Mouse (Mus musculus) midbrain, embryonic 15.5 days (tissue): ENCODE measurements around the gene Gm20388. TPM values are rescaled to one million over a fixed set of nuclear protein-coding genes. Genes with fewer than 3 reads are reported as not detected.
A peak's percentile ranks its signal among the peaks of the same experiment; 100 is the strongest.

Source experiments
- ATAC-seq: fragments of 200-750 bp; cut with Nextera tagmentation; replicated peaks from 2 replicates; pipeline ENCODE4 v1.8.0; 2017; ENCODE audit warnings: moderate TSS enrichment
- H3K27ac ChIP-seq: fragments of 300-500 bp; sonication (generic); 2 replicates; pipeline ENCODE4 v1.5.1; 2015; ENCODE audit warnings: mild to moderate bottlenecking, inconsistent platforms
- H3K27me3 ChIP-seq: fragments of 300-500 bp; sonication (generic); replicated peaks from 2 replicates; pipeline ENCODE4 v1.6.1; 2015; ENCODE audit warnings: inconsistent platforms
- H3K36me3 ChIP-seq: fragments of 300-500 bp; sonication (generic); replicated peaks from 2 replicates; pipeline ENCODE4 v1.6.1; 2015; ENCODE audit warnings: inconsistent platforms
- H3K4me1 ChIP-seq: fragments of 300-500 bp; sonication (generic); 2 replicates; pipeline ENCODE4 v1.6.1; 2015; ENCODE audit warnings: inconsistent platforms
- H3K4me2 ChIP-seq: fragments of 300-500 bp; sonication (generic); 2 replicates; pipeline ENCODE4 v1.6.1; 2015; ENCODE audit warnings: inconsistent platforms, mild to moderate bottlenecking, moderate library complexity
- H3K4me3 ChIP-seq: fragments of 300-500 bp; sonication (generic); 2 replicates; pipeline ENCODE4 v1.5.1; 2015; ENCODE audit warnings: mild to moderate bottlenecking, inconsistent platforms
- H3K9ac ChIP-seq: fragments of 300-500 bp; sonication (generic); 2 replicates; pipeline ENCODE4 v1.6.1; 2015; ENCODE audit warnings: mild to moderate bottlenecking, inconsistent platforms
- H3K9me3 ChIP-seq: fragments of 300-500 bp; sonication (generic); 2 replicates; pipeline ENCODE4 v1.6.1; 2016; ENCODE audit warnings: inconsistent platforms
- WGBS: fragments of 180-500 bp; shearing (Covaris S2); methylation state at CpG from one replicate; pipeline ENCODE4 v1.1.7; 2015; ENCODE audit warnings: mixed read lengths; 5-methylcytosine and 5-hydroxymethylcytosine counted together
- polyA plus RNA-seq: library from polyadenylated mRNA; unstranded; fragments of >200 nt; fragmentation: Nextera tagmentation; extraction: Ambion mirVana; gene quantifications from 2 replicates; pipeline ENCODE4 v1.2.1, GENCODE M21; 2015

Gene Gm20388
- polyA plus RNA-seq, 1 experiment from 2014 or later, result 5.6 TPM

DNA sequence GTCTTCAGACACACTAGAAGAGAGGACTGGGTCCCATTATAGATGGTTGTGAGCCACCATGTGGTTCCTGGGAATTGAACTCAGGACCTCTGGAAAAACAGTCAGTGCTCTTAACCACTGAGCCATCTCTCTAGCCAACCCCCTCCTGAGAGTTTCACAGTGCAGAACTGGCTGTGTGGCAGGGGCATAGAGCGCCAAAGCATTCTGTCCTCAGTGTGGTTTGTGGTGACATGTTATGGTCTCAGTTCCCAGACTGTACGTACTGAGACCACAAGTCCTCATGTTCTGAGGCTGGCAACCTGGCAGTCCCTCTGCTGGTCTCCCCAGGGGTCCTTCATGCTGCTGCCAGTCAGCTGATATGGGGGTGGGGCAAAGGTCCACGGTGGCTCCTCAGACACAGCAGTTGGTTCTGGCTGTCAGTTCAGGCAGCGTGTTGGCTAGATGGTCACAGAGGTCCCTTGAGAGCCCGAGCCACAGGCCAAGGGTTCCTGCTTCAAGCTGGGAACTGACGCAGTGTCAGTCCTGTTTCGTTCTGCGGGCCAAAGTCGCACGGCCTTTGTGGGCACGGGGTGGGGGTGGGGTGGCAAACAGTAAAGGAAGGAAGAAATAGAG, 68.2 kb downstream of the Gm20388 start:
- Histone ChIP-seq H3K27ac (no peak overlapping the region), H3K4me2 (no peak overlapping the region), H3K4me1 (no peaks in the 10 kb centered on the region), H3K9me3 (no peaks in the 10 kb centered on the region), H3K27me3 (no peaks in the 10 kb centered on the region), H3K4me3 (no peak overlapping the region), H3K9ac (no peak overlapping the region), H3K36me3 (no peaks in the 10 kb centered on the region)
- no peak for ATAC-seq
- 66% methylated on average over 11 of the region's 11 CpGs for WGBS

DNA sequence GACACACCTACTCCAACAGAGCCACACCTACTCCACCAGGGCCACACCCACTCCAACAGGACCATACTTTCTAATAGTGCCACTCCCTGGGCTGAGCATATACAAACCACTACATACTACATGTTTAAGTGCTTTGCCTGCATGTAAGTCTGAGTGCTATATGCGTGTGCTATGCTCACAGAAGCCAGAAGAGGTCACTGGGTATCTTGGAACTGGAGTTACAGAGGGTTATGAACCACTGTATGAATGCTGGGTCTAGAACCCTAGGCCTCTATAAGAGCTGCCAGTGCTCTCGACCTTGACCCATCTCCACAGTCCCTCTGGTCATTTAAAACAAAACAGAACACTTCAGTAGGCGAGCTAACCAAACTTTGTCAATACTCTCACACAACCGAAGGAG, 70.6 kb downstream of the Gm20388 start:
- no peak overlapping the region for H3K4me2 ChIP-seq
- no peaks in the 10 kb centered on the region for H3K27me3 ChIP-seq
- H3K9ac ChIP-seq, result no peak overlapping the region
- no peaks in the 10 kb centered on the region for H3K9me3 ChIP-seq
- H3K4me3 ChIP-seq, result no peak overlapping the region
- no peaks in the 10 kb centered on the region for H3K4me1 ChIP-seq
- no peak overlapping the region for H3K27ac ChIP-seq
- no peak for ATAC-seq
- WGBS, result 71% methylated on average over 4 of the region's 4 CpGs
- no peaks in the 10 kb centered on the region for H3K36me3 ChIP-seq

DNA sequence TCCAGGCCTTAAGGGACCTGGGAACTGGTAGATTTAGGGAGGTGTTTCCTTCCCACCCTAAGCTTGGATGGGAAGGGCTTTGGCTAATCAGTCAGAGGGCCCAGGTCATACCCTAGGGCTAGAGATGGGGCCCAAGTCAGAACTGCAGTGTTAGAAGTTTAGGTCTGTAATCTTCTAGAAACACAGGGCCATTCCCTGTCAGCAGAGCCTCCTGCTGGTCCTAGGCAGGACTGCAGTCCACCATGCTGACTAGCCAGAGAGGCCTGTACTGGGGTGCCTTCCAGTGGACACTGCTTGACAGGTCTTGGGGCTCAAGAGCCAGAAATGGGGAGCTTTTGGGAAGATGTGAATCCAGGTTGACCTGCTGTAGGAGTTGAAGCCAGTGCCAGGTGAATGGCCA, 73.4 kb downstream of the Gm20388 start:
- Histone ChIP-seq H3K4me1 (no peaks in the 10 kb centered on the region), H3K27me3 (no peaks in the 10 kb centered on the region), H3K4me3 (no peak overlapping the region), H3K27ac (no peak overlapping the region), H3K4me2 (no peak overlapping the region), H3K9ac (no peak overlapping the region), H3K9me3 (no peaks in the 10 kb centered on the region), H3K36me3 (no peaks in the 10 kb centered on the region)
- no peak for ATAC-seq

DNA sequence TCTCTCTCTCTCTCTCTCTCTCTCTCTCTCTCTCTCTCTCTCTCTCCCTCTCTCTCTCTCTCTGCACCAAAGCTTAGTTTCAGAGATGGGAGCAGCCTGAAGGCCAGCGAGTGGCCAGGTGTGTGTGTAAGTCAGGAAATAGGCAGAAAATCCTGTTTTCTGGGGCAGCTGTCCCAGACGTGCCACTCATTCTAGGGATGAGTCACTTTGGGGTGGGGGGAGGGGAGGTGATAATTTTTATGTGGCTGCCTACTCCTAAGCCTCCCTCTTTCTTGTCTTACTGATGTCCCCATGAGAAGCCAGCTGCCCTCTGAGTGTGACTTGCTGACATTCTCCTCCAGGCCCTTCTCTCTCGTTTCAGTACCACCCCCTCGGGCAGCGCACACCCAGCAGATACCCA, 75.5 kb downstream of the Gm20388 start:
- Histone ChIP-seq H3K27me3 (peaks cover 2% of the 10 kb centered on the region), H3K36me3 (no peaks in the 10 kb centered on the region), H3K4me1 (no peaks in the 10 kb centered on the region), H3K9ac (no peak overlapping the region), H3K4me2 (no peak overlapping the region), H3K4me3 (no peak overlapping the region), H3K27ac (no peak overlapping the region), H3K9me3 (no peaks in the 10 kb centered on the region)
- 66% methylated on average over 5 of the region's 5 CpGs for WGBS
- ATAC-seq, result no peak

- WGBS, result 71% methylated on average over 15 of the region's 15 CpGs
- Histone ChIP-seq H3K36me3 (no peaks in the 10 kb centered on the region), H3K4me2 (no peak overlapping the region), H3K9me3 (no peaks in the 10 kb centered on the region), H3K4me1 (peaks cover 14% of the 10 kb centered on the region), H3K27ac (no peak overlapping the region), H3K4me3 (no peak overlapping the region), H3K9ac (no peak overlapping the region), H3K27me3 (peaks cover 21% of the 10 kb centered on the region)
- no peak for ATAC-seq
These were observed 77.4 kb downstream of the Gm20388 start for GRCm38 (mm10) chr8:119988087-119988486.

- peaks cover 14% of the 10 kb centered on the region for H3K4me1 ChIP-seq
- H3K27ac ChIP-seq, result no peak within 1 kb of the TSS
- H3K4me2 ChIP-seq, result peak within 1 kb of the TSS; percentile 70
- H3K27me3 ChIP-seq, result peaks cover 28% of the 10 kb centered on the region
- peak; percentile 91 for ATAC-seq
- H3K9ac ChIP-seq, result peak within 1 kb of the TSS; percentile 15; the same call in 1 of the 2 replicates
- no peaks in the 10 kb centered on the region for H3K36me3 ChIP-seq
- peak within 1 kb of the TSS; percentile 38 for H3K4me3 ChIP-seq
- no peaks in the 10 kb centered on the region for H3K9me3 ChIP-seq
- WGBS, result under 1% methylated on average over 25 of the region's 25 CpGs
These were observed 81.6 kb downstream of the Gm20388 start, which contains the start of gene Crispld2 for GRCm38 (mm10) chr8:119992249-119992648. Gene Crispld2 (plus strand): TSS chr8:119992438.

GRCm38 (mm10) chr8:119994114-119994513, 83.5 kb downstream of the Gm20388 start:
- H3K4me2 ChIP-seq, result no peak overlapping the region
- no peak overlapping the region for H3K4me3 ChIP-seq
- peaks cover 28% of the 10 kb centered on the region for H3K27me3 ChIP-seq
- WGBS, result 77% methylated on average over 7 of the region's 7 CpGs
- H3K36me3 ChIP-seq, result no peaks in the 10 kb centered on the region
- no peaks in the 10 kb centered on the region for H3K9me3 ChIP-seq
- H3K27ac ChIP-seq, result no peak overlapping the region
- peaks cover 14% of the 10 kb centered on the region for H3K4me1 ChIP-seq
- no peak overlapping the region for H3K9ac ChIP-seq
- ATAC-seq, result no peak

DNA sequence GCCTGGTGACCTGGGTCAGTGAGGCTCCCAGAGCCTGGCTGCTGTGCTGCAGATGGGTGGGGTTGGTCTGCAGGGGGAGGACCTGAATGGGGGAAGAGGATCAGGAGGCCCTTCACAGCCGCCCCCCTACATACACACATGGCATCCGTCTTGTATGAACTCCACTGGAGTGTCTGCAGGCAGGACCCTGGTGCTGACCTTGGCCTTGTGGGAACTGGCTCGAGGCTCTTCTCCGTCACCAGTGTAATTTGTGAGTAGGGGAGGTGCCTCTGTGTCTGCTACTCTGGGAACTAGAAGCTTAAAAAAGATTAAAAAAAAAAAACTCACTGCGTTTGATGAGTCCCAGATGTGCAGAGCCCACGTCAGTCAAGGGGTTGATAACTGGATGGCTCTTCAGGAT, 83.9 kb downstream of the Gm20388 start:
- H3K36me3 ChIP-seq, result no peaks in the 10 kb centered on the region
- H3K9me3 ChIP-seq, result no peaks in the 10 kb centered on the region
- H3K27ac ChIP-seq, result no peak overlapping the region
- ATAC-seq, result no peak
- no peak overlapping the region for H3K9ac ChIP-seq
- 73% methylated on average over 6 of the region's 6 CpGs for WGBS
- no peak overlapping the region for H3K4me2 ChIP-seq
- H3K27me3 ChIP-seq, result peaks cover 28% of the 10 kb centered on the region
- peaks cover 14% of the 10 kb centered on the region for H3K4me1 ChIP-seq
- H3K4me3 ChIP-seq, result no peak overlapping the region

- no peak overlapping the region for H3K27ac ChIP-seq
- 87% methylated on average over 4 of the region's 4 CpGs for WGBS
- H3K4me3 ChIP-seq, result no peak overlapping the region
- H3K27me3 ChIP-seq, result peaks cover 15% of the 10 kb centered on the region
- ATAC-seq, result no peak
- H3K9me3 ChIP-seq, result no peaks in the 10 kb centered on the region
- H3K4me1 ChIP-seq, result peaks cover 8% of the 10 kb centered on the region
- H3K9ac ChIP-seq, result no peak overlapping the region
- no peak overlapping the region for H3K4me2 ChIP-seq
- no peaks in the 10 kb centered on the region for H3K36me3 ChIP-seq
These were observed 86.6 kb downstream of the Gm20388 start for GRCm38 (mm10) chr8:119997266-119997665.

GRCm38 (mm10) chr8:120000461-120000860, 89.8 kb downstream of the Gm20388 start:
- Histone ChIP-seq H3K9me3 (no peaks in the 10 kb centered on the region), H3K27me3 (no peaks in the 10 kb centered on the region), H3K36me3 (no peaks in the 10 kb centered on the region), H3K4me1 (peaks cover 6% of the 10 kb centered on the region; the same call in 1 of the 2 replicates), H3K27ac (no peak overlapping the region), H3K9ac (no peak overlapping the region), H3K4me3 (no peak overlapping the region), H3K4me2 (no peak overlapping the region)
- ATAC-seq, result no peak
- WGBS, result 72% methylated on average over 8 of the region's 8 CpGs

DNA sequence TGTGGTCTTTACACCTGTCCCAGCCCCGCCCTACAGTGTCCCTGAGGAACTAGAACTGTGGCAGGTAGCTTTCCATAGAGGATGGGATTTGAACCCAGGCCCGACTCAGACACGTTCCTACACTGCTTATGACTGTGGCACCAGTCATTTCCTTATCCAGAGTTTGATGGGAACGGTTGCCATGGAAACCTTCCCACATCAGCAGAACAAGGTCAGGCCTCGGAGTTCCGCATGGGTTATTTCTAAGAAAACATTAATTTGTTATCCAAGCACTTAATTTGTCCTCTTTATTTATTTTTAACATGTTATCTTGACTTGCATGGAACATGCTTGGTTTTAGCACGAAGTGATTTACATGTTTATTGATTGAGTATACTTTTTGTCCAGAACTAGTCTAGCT, 91.1 kb downstream of the Gm20388 start:
- Histone ChIP-seq H3K27ac (no peak overlapping the region), H3K9me3 (no peaks in the 10 kb centered on the region), H3K4me1 (peaks cover 6% of the 10 kb centered on the region; the same call in 1 of the 2 replicates), H3K9ac (no peak overlapping the region), H3K36me3 (no peaks in the 10 kb centered on the region), H3K4me3 (no peak overlapping the region), H3K4me2 (no peak overlapping the region), H3K27me3 (no peaks in the 10 kb centered on the region)
- no peak for ATAC-seq
- WGBS, result 57% methylated on average over 7 of the region's 7 CpGs

DNA sequence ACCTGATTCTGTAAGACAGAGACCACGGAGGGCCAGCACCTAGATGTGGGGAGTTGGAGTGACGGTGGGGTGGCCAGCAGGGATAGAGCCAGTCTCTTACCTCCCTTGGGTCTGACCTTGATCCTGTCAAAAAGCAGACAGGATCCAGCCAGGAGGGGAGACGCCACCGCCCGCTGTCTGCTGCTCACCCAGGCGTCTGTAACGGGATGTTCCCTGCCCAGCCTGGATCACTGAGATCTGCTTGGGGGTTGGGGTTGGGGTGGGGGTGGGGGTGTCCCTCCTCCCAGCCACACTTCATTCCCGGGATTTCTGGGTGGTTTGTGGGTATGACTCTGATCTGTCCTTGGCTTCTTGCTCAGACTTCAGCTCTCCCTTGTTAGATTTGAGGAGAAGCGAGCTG, 91.7 kb downstream of the Gm20388 start:
- Histone ChIP-seq H3K27ac (no peak overlapping the region), H3K36me3 (no peaks in the 10 kb centered on the region), H3K9ac (no peak overlapping the region), H3K4me3 (no peak overlapping the region), H3K4me1 (peaks cover 6% of the 10 kb centered on the region; the same call in 1 of the 2 replicates), H3K9me3 (no peaks in the 10 kb centered on the region), H3K4me2 (no peak overlapping the region), H3K27me3 (no peaks in the 10 kb centered on the region)
- WGBS, result 64% methylated on average over 9 of the region's 9 CpGs
- ATAC-seq, result no peak

- Histone ChIP-seq H3K4me1 (peaks cover 6% of the 10 kb centered on the region; the same call in 1 of the 2 replicates), H3K27ac (no peak overlapping the region), H3K9me3 (no peaks in the 10 kb centered on the region), H3K36me3 (no peaks in the 10 kb centered on the region), H3K27me3 (no peaks in the 10 kb centered on the region; the same call in 1 of the 2 replicates), H3K4me3 (no peak overlapping the region), H3K4me2 (no peak overlapping the region), H3K9ac (no peak overlapping the region)
- ATAC-seq, result no peak
- 38% methylated on average over 14 of the region's 14 CpGs for WGBS
These were observed 93.6 kb downstream of the Gm20388 start for GRCm38 (mm10) chr8:120004154-120004702.
